Mouse (Mus musculus) liver, adult 2 months (tissue): Measurements from ENCODE around the gene Rapgef3.

Experiments
- CTCF ChIP-seq: fragments of 200-500 bp; IDR thresholded peaks from 2 replicates; pipeline ENCODE4 v1.5.1; 2011; ENCODE audit warnings: low read depth, low read length, control low read depth
- POLR2A ChIP-seq: fragments of 200-500 bp; IDR thresholded peaks from 2 replicates; pipeline ENCODE4 v1.6.1; 2011; ENCODE audit warnings: low read length, control low read depth; ENCODE audit not compliant: insufficient read depth; ENCODE audit errors: extremely low read depth

DNA sequence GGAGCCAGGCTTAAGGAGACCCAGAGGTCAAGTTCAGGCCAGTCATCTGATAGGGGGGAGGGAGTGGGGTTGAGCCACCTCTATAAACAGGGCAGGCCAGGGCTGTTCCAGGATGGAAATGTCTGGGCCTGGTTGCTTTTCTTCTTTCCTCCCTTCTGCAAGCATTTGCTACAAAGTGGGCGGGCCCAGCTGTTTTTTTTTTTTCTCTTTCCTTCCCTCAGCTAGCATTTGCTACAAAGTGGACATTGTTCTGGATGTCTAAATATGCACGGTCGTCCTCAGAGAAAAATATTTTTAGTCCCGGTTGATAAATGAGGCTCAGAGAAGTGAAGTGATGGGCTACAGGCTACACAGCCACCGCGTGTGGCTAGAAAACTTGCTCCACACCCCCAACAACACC, 13.3 kb downstream of the Rapgef3 start:
- no peak for TF ChIP-seq CTCF
- TF ChIP-seq POLR2A, result no peak
